In genomic region chr2:119857341-119857740, GRCm38 (mm10) we compare ENCODE assay signal across 29 mouse cellular contexts.
"Had no signal": no experiment of that assay in that cellular context is flagged by ENCODE, and none has a peak within 500 bp of the region (broad histone marks: within the 10 kb centered on the region; RNA-seq: fewer than 3 reads in every experiment).

No protein-coding gene starts in this region.

- H3K9me3 ChIP-seq: heart, embryonic 12.5 days; hindbrain, embryonic 10.5 days; hindbrain, embryonic 12.5 days; kidney, embryonic 15.5 days; limb, embryonic 10.5 days; limb, embryonic 12.5 days; liver, embryonic 13.5 days; liver, embryonic 15.5 days had no signal

- H3K27ac ChIP-seq: heart, adult 2 months; hindbrain, embryonic 10.5 days; hindbrain, embryonic 12.5 days; hindbrain, embryonic 14.5 days; kidney, embryonic 15.5 days; kidney, postnatal 0 days; limb, embryonic 10.5 days; limb, embryonic 12.5 days; liver, embryonic 13.5 days; liver, embryonic 15.5 days had no signal

- H3K27me3 ChIP-seq: hindbrain, embryonic 12.5 days; kidney, embryonic 15.5 days; limb, embryonic 12.5 days had no signal

- H3K4me2 ChIP-seq: heart, embryonic 12.5 days; hindbrain, embryonic 12.5 days; hindbrain, embryonic 14.5 days; kidney, embryonic 15.5 days; limb, embryonic 12.5 days; liver, embryonic 11.5 days; liver, embryonic 13.5 days; liver, embryonic 15.5 days had no signal

- H3K9ac ChIP-seq: heart, embryonic 12.5 days; hindbrain, embryonic 12.5 days; hindbrain, embryonic 14.5 days; kidney, embryonic 15.5 days; limb, embryonic 12.5 days; liver, embryonic 13.5 days; liver, embryonic 15.5 days; liver, postnatal 0 days had no signal

- DNase-seq: gastrocnemius, postnatal 14 days; gastrocnemius, postnatal 36 days; heart, adult 11 months; heart, adult 2 months; heart, postnatal 10 days; heart, postnatal 4 days; kidney, adult 11 months; kidney, adult 2 months; kidney, adult 9 months; kidney, postnatal 14 days; kidney, postnatal 36 days; layer of hippocampus, adult 9-11 months; layer of hippocampus, postnatal 36 days; liver; liver, embryonic 13.5 days; liver, postnatal 0 days had no signal

- H3K4me3 ChIP-seq: heart, adult 2 months; heart, embryonic 12.5 days; hindbrain, embryonic 10.5 days; hindbrain, embryonic 12.5 days; kidney, embryonic 15.5 days; limb, embryonic 10.5 days; limb, embryonic 12.5 days; liver, embryonic 13.5 days; liver, embryonic 15.5 days had no signal

- H3K36me3 ChIP-seq: heart, embryonic 12.5 days; hindbrain, embryonic 10.5 days; hindbrain, embryonic 12.5 days; kidney, embryonic 15.5 days; limb, embryonic 10.5 days; limb, embryonic 12.5 days; liver, embryonic 13.5 days; liver, embryonic 15.5 days had no signal

- H3K4me1 ChIP-seq: heart, embryonic 12.5 days; hindbrain, embryonic 10.5 days; hindbrain, embryonic 12.5 days; kidney, embryonic 15.5 days; limb, embryonic 10.5 days; limb, embryonic 12.5 days; liver, embryonic 13.5 days; liver, embryonic 15.5 days had no signal

- ATAC-seq: hindbrain, embryonic 16.5 days; inflammation-experienced regulatory T-cells, adult 6 months; intestine, embryonic 16.5 days; liver, postnatal 0 days had no signal
